Mouse (Mus musculus) ZHBTc4 (cell line): ENCODE data around the gene Rgs5.

Experiments used
- DNase-seq: peaks from one replicate; pipeline ENCODE4 v3.0.0-alpha.2; 2011; ENCODE audit warnings: low read depth, low spot score

Rgs5 gene

DNA sequence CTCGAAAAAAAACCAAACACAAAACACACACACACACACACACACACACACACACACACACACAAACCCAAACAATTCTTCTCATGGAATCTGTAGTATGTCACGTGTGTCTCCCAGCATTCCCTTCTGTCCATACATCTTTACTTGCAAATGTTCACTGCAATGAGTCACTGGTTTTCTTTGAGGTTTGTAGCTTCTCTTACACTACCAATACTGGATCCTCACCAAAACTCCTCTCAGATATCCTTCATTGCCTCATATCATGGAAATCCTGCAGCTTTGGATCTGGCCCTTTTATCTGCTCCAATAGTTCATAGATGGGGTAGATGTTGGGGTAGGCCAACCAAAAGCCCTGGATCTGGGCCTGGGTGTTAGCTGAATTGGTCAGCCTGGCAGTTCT lies 66.5 kb downstream of the Rgs5 start:
- DNase-seq = no peak

DNA sequence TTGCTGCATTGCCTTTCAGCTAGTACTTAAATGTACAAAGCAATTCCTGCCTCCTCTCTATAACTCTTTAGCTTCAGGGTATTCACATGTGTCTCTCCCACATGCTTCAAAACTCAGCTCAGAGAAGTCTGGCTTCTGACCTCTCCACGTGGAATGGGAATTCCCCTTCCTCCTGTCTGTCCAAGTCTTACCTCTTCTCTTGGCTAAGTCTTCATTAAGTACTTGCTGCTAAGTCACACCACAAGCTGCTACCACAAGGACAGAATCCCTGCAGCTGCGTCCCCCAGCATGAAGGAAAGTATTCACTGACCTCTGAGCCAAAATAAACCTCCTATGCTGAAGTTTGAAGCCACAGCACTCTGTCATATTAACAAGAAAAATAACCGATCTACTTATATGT lies 71.0 kb downstream of the Rgs5 start:
- DNase-seq = no peak

DNA sequence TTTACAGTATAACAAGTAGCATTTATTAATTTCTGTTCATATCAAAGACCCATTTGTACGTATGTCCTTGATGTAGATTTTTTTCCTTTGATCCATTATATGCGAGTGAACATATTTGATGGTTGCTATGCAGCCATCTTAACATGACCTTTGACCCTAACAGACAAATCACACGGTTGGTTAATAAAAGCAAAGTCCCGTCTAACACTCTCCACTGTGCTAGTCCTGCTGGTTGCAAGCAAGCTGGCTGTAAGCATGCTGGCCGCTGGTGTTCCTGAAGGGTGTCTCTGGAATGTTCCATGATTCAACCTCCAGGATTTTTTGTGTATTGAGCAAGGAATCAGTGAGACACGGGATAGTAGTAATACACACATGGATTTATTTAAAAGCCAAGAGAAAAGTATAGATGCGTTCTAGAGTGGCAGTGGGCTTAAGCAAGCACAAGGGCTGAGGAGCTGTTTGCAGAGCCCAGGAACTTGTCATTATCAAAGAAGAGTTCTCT lies 75.3 kb downstream of the Rgs5 start:
- no peak for DNase-seq

DNA sequence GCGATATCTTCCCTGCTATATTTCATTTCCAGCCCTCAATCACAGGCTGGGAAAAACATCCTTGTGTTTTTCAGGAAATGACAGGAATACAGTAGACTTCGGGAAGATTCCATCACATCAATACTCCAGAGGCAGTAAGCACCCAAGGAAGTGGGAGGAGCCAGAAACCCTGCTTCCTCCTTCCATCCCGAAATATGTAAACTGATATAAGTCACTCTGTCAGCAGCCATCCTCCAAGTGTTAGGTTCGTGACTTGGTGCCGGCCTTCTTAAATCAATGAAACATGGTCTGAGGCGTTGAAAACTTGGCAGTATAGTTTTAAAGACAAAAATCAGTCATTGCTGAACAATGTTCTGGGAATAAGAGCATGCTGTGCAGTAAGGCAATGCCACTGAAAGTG lies 80.8 kb downstream of the Rgs5 start:
- DNase-seq = no peak

DNA sequence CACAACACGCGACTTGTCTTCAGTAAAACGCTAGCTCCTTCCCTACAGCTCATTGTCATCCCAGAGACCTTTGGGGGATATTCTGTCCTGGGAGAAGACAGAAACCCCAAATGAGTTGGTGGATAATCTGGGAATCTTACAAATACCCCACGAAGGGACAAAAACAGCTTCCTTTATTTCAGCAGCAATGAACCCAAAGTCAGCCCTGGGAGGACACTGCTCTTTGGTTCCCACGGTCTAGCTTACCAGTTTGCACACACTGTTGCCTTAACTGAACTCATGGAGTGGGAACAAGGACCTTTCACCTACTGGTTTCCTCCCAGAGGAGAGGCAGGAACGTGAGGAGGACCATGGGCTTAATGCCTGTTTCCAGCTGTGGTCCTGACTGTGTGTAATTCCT lies 81.9 kb downstream of the Rgs5 start:
- no peak for DNase-seq

DNA sequence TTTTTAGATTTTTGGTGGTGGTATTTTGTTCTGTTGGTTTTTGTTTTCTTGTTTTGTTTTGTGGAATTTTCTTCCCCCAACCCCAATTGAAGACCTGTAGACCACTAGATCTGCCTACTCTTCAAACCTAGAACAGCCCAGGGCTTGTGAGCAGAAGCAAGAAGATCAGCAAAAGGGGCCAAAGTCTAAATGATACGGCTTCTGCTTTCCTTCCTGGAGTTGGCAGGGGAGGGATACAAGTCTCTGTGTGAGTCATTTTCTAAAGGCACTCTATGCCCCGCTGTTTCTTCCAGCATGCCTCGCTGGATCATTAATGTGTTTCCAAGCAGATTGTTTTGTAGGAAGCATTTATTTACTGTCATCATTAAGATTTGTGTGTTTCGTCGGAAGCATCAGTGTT lies 85.8 kb downstream of the Rgs5 start:
- no peak for DNase-seq
